Mouse (Mus musculus) ES-Bruce4 (cell line): Measurements from ENCODE around the gene Tax1bp1.
A peak's percentile ranks its signal among the peaks of the same experiment; 100 is the strongest.

ENCODE experiments used
- CTCF ChIP-seq: IDR thresholded peaks from one replicate; pipeline ENCODE4 v1.8.1; 2011; ENCODE audit warnings: low read depth, low read length
- EP300 ChIP-seq: IDR thresholded peaks from 2 replicates; pipeline ENCODE4 v1.6.1; 2011; ENCODE audit warnings: low read depth, low read length; ENCODE audit not compliant: insufficient read depth
- POLR2A ChIP-seq: IDR thresholded peaks from one replicate; pipeline ENCODE4 v1.8.1; 2011; ENCODE audit warnings: low read length; ENCODE audit not compliant: insufficient read depth

GRCm38 (mm10) chr6:52797252-52797800 is 83.8 kb downstream of the Tax1bp1 start:
- TF ChIP-seq CTCF (peak; percentile 36), POLR2A (no peak), EP300 (no peak)
